Mouse (Mus musculus): Measurements from ENCODE around the gene Tmem217. TPM values are rescaled to one million over a fixed set of nuclear protein-coding genes. Genes with fewer than 3 reads are reported as not detected.
"Not testable (repeated sequence)": the region's sequence is repeated elsewhere in the genome, so short reads cannot be mapped to it uniquely, and the experiment has no call there.

Gene Tmem217
- polyA plus RNA-seq, 1 experiment = not detected

DNA sequence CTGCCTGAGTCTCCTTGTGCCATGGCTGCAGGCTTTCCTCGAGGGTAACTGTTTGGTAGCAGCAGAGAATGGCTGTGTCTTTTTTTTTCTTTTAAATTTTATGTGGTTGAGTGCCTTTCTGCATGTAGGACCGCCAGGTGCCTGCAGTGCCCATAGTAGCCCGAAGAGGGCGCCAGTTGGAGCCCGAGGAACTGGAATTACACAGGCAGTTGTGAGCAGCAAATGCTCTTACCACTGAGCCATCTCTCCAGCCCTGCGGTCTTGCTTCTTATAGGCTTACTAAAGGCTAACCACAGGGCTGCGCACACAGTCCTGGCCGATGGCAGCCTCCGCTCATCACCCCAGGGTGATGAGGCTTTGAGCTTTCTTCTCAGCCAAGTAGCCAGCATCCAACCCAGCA, 20.9 kb downstream of the Tmem217 start:
- TF ChIP-seq USF1 (IDR thresholded peaks at IDR 0.05; ENCODE audit: low read depth) (no peak), MAX (IDR thresholded peaks at IDR 0.05) (no peak), MYOD1 (IDR thresholded peaks at IDR 0.05; ENCODE audit: control insufficient read depth, insufficient read length, low read depth) (no peak), MYOG (IDR thresholded peaks at IDR 0.05; ENCODE audit: control insufficient read depth, extremely low read depth, insufficient read length) (no peak), CEBPB (IDR thresholded peaks at IDR 0.05; ENCODE audit: low read depth) (no peak), FOSL1 (IDR thresholded peaks at IDR 0.05; ENCODE audit: insufficient read depth, low read length, poor library complexity, severe bottlenecking) (no peak), CTCF (IDR thresholded peaks at IDR 0.05; ENCODE audit: control insufficient read depth, insufficient read depth, insufficient read length) (no peak)
- no peak overlapping the region for H3ac ChIP-seq (ENCODE audit: control insufficient read depth, insufficient read length, low read depth)
- H3K36me3 ChIP-seq (ENCODE audit: control insufficient read depth, insufficient read depth) = no peaks in the 10 kb centered on the region
- no peaks in the 10 kb centered on the region for H3K27me3 ChIP-seq (ENCODE audit: control insufficient read depth, insufficient read depth, insufficient read length)
- H3K4me3 ChIP-seq (ENCODE audit: insufficient read depth, poor library complexity, severe bottlenecking) = no peak overlapping the region
- H3K79me3 ChIP-seq (ENCODE audit: low read depth) = no peaks in the 10 kb centered on the region
- H3K79me2 ChIP-seq (ENCODE audit: control insufficient read depth, insufficient read depth) = no peaks in the 10 kb centered on the region

- TF ChIP-seq MYOD1 (IDR thresholded peaks at IDR 0.05; ENCODE audit: control insufficient read depth, insufficient read length, low read depth) = no peak
- TF ChIP-seq USF1 (IDR thresholded peaks at IDR 0.05; ENCODE audit: low read depth) = no peak
- TF ChIP-seq MYOG (IDR thresholded peaks at IDR 0.05; ENCODE audit: control insufficient read depth, extremely low read depth, insufficient read length) = no peak
- TF ChIP-seq FOSL1 (IDR thresholded peaks at IDR 0.05; ENCODE audit: insufficient read depth, low read length, poor library complexity, severe bottlenecking) = no peak
- no peak for TF ChIP-seq CEBPB (IDR thresholded peaks at IDR 0.05; ENCODE audit: low read depth)
- TF ChIP-seq CTCF (IDR thresholded peaks at IDR 0.05; ENCODE audit: control insufficient read depth, insufficient read depth, insufficient read length) = no peak
- no peak for TF ChIP-seq MAX (IDR thresholded peaks at IDR 0.05)
- H3K79me2 ChIP-seq (ENCODE audit: control insufficient read depth, insufficient read depth) = no peaks in the 10 kb centered on the region
- no peak overlapping the region for H3ac ChIP-seq (ENCODE audit: control insufficient read depth, insufficient read length, low read depth)
- no peaks in the 10 kb centered on the region for H3K27me3 ChIP-seq (ENCODE audit: control insufficient read depth, insufficient read depth, insufficient read length)
- no peaks in the 10 kb centered on the region for H3K36me3 ChIP-seq (ENCODE audit: control insufficient read depth, insufficient read depth)
- no peak overlapping the region for H3K4me3 ChIP-seq (ENCODE audit: insufficient read depth, poor library complexity, severe bottlenecking)
- H3K79me3 ChIP-seq (ENCODE audit: low read depth) = no peaks in the 10 kb centered on the region
Measured at GRCm38 (mm10) chr17:29530508-29530907, 21.7 kb downstream of the Tmem217 start.

- no peak for TF ChIP-seq MAX (IDR thresholded peaks at IDR 0.05)
- TF ChIP-seq CTCF (IDR thresholded peaks at IDR 0.05; ENCODE audit: control insufficient read depth, insufficient read depth, insufficient read length) = peak; percentile 23
- TF ChIP-seq USF1 (IDR thresholded peaks at IDR 0.05; ENCODE audit: low read depth) = no peak
- no peak for TF ChIP-seq FOSL1 (IDR thresholded peaks at IDR 0.05; ENCODE audit: insufficient read depth, low read length, poor library complexity, severe bottlenecking)
- TF ChIP-seq MYOG (IDR thresholded peaks at IDR 0.05; ENCODE audit: control insufficient read depth, extremely low read depth, insufficient read length) = no peak
- no peak for TF ChIP-seq MYOD1 (IDR thresholded peaks at IDR 0.05; ENCODE audit: control insufficient read depth, insufficient read length, low read depth)
- Histone ChIP-seq H3K79me3 (ENCODE audit: low read depth) (no peaks in the 10 kb centered on the region), H3ac (ENCODE audit: control insufficient read depth, insufficient read length, low read depth) (no peak overlapping the region), H3K4me3 (ENCODE audit: insufficient read depth, poor library complexity, severe bottlenecking) (no peak overlapping the region), H3K36me3 (ENCODE audit: control insufficient read depth, insufficient read depth) (no peaks in the 10 kb centered on the region), H3K27me3 (ENCODE audit: control insufficient read depth, insufficient read depth, insufficient read length) (no peaks in the 10 kb centered on the region), H3K79me2 (ENCODE audit: control insufficient read depth, insufficient read depth) (no peaks in the 10 kb centered on the region)
Measured at GRCm38 (mm10) chr17:29528568-29529187, 23.5 kb downstream of the Tmem217 start.

DNA sequence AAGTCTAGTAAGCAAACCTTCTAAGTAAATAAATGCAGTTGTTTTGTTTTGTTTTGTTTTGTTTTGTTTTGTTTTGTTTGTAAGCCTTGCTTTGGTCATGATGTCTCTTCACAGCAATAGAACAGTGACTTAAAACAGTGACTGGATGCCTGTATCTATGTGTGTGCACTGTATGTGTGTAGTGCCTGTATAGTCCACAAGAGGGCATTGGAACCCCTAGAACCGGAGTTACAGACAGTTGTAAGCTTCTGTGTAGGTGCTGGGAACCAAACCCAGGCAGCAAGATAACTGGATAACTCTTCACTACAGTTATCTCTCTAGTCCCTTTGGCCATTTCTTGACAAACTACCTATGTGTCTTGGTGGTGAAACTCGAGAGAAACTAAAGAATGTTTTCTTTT, 26.6 kb downstream of the Tmem217 start:
- Histone ChIP-seq H3K79me2 (ENCODE audit: control insufficient read depth, insufficient read depth) (no peaks in the 10 kb centered on the region), H3K79me3 (ENCODE audit: low read depth) (no peaks in the 10 kb centered on the region), H3K36me3 (ENCODE audit: control insufficient read depth, insufficient read depth) (no peaks in the 10 kb centered on the region), H3ac (ENCODE audit: control insufficient read depth, insufficient read length, low read depth) (no peak overlapping the region), H3K27me3 (ENCODE audit: control insufficient read depth, insufficient read depth, insufficient read length) (no peaks in the 10 kb centered on the region), H3K4me3 (ENCODE audit: insufficient read depth, poor library complexity, severe bottlenecking) (no peak overlapping the region)
- TF ChIP-seq MYOD1 (IDR thresholded peaks at IDR 0.05; ENCODE audit: control insufficient read depth, insufficient read length, low read depth) = no peak
- no peak for TF ChIP-seq FOSL1 (IDR thresholded peaks at IDR 0.05; ENCODE audit: insufficient read depth, low read length, poor library complexity, severe bottlenecking)
- no peak for TF ChIP-seq CEBPB (IDR thresholded peaks at IDR 0.05; ENCODE audit: low read depth)
- no peak for TF ChIP-seq CTCF (IDR thresholded peaks at IDR 0.05; ENCODE audit: control insufficient read depth, insufficient read depth, insufficient read length)
- no peak for TF ChIP-seq USF1 (IDR thresholded peaks at IDR 0.05; ENCODE audit: low read depth)
- TF ChIP-seq MYOG (IDR thresholded peaks at IDR 0.05; ENCODE audit: control insufficient read depth, extremely low read depth, insufficient read length) = no peak
- TF ChIP-seq MAX (IDR thresholded peaks at IDR 0.05) = no peak

DNA sequence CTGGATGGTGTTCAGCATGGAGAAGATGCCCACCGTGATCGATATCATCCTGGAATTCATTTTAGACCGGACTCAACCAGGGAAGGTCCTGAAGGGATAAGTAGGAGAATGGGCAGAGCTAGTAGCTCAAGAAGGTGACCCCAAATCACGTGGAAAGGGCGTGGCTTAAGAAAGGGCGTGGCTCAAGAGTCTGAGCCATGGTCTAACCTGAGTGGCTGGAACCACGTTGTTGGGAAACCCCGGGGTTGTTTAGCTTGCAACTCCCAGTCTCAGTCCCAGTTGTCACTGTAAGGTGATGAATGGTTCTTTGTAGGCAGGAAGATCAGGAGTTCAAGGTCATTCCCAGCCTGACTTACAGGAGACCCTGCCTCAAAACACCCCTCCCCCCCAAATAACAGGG, 32.5 kb downstream of the Tmem217 start:
- H3ac ChIP-seq (ENCODE audit: control insufficient read depth, insufficient read length, low read depth) = no peak overlapping the region
- H3K27me3 ChIP-seq (ENCODE audit: control insufficient read depth, insufficient read depth, insufficient read length) = no peaks in the 10 kb centered on the region
- TF ChIP-seq MYOG (IDR thresholded peaks at IDR 0.05; ENCODE audit: control insufficient read depth, extremely low read depth, insufficient read length) (no peak), MAX (IDR thresholded peaks at IDR 0.05) (no peak), FOSL1 (IDR thresholded peaks at IDR 0.05; ENCODE audit: insufficient read depth, low read length, poor library complexity, severe bottlenecking) (no peak), USF1 (IDR thresholded peaks at IDR 0.05; ENCODE audit: low read depth) (no peak), MYOD1 (IDR thresholded peaks at IDR 0.05; ENCODE audit: control insufficient read depth, insufficient read length, low read depth) (no peak), CTCF (IDR thresholded peaks at IDR 0.05; ENCODE audit: control insufficient read depth, insufficient read depth, insufficient read length) (no peak)
- H3K4me3 ChIP-seq (ENCODE audit: insufficient read depth, poor library complexity, severe bottlenecking) = no peak overlapping the region
- no peaks in the 10 kb centered on the region for H3K79me3 ChIP-seq (ENCODE audit: low read depth)
- no peaks in the 10 kb centered on the region for H3K79me2 ChIP-seq (ENCODE audit: control insufficient read depth, insufficient read depth)
- no peaks in the 10 kb centered on the region for H3K36me3 ChIP-seq (ENCODE audit: control insufficient read depth, insufficient read depth)

DNA sequence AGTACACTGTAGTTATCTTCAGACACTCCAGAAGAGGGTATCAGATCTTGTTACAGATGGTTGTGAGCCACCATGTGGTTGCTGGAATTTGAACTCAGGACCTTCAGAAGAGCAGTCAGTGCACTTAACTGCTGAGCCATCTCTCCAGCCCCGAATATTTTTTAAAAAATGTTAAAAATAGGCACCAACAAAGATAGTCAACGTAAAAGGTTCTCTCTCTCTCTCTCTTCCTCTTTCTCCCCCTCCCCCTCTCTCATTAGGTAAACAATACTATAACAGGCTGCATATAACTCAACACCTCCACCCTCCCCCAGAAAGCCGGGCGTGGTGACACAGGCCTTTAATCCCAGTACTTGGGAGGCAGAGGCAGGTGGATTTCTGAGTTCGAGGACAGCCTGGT, 33.5 kb downstream of the Tmem217 start:
- not testable (repeated sequence) for H3K27me3 ChIP-seq (ENCODE audit: control insufficient read depth, insufficient read depth, insufficient read length); H3K79me3 ChIP-seq (ENCODE audit: low read depth); H3K79me2 ChIP-seq (ENCODE audit: control insufficient read depth, insufficient read depth); H3K36me3 ChIP-seq (ENCODE audit: control insufficient read depth, insufficient read depth); H3K4me3 ChIP-seq (ENCODE audit: insufficient read depth, poor library complexity, severe bottlenecking); H3ac ChIP-seq (ENCODE audit: control insufficient read depth, insufficient read length, low read depth)
